Comparison of ENCODE assay signal across 9 mouse cellular contexts in genomic region chr7:16825785-16826184, GRCm38 (mm10). TPM values are rescaled to one million over a fixed set of nuclear protein-coding genes. Genes with fewer than 3 reads are reported as not detected.
A peak's percentile ranks its signal among the peaks of the same experiment; 100 is the strongest.
DNase-seq lines count a peak whose midpoint lies in the region; ATAC-seq lines count a peak whose summit lies in the region.
"Had no signal": no experiment of that assay in that cellular context is flagged by ENCODE, and none has a peak within 500 bp of the region (broad histone marks: within the 10 kb centered on the region; RNA-seq: fewer than 3 reads in every experiment).

No protein-coding gene starts in this region.

- H3K27me3 ChIP-seq in forebrain, embryonic 11.5 days (ENCODE audit: control insufficient read depth, insufficient read depth, low read length) = no peaks in the 10 kb centered on the region

- WGBS in forebrain, embryonic 11.5 days = 85% methylated on average over 10 of the region's 10 CpGs

- no peaks in the 10 kb centered on the region for H3K9me3 ChIP-seq in forebrain, embryonic 11.5 days (ENCODE audit: control insufficient read depth, low read length)

- DNase-seq in heart, adult 18-20 months = peak; percentile 63 to 64
- DNase-seq in heart, adult 8-10 months (ENCODE audit: low spot score) = no peak
- DNase-seq in 416B (ENCODE audit: low read depth) = peak; percentile 86
- DNase-seq in lung, postnatal 14 days = peak; percentile 60
- no peak for DNase-seq in urinary bladder, postnatal 36 days (ENCODE audit: low spot score in 2 of 2)
- no peak for DNase-seq in forebrain, embryonic 11.5 days (ENCODE audit: low spot score)
- DNase-seq in layer of hippocampus, adult 8-10 months (ENCODE audit: low spot score in 2 of 2) = no peak

- H3K4me2 ChIP-seq in forebrain, embryonic 11.5 days (ENCODE audit: low read depth, low read length, severe bottlenecking) = no peak overlapping the region

- H3K36me3 ChIP-seq in forebrain, embryonic 11.5 days (ENCODE audit: control insufficient read depth, insufficient read depth, low read length) = peaks cover 10% of the 10 kb centered on the region

- peak; percentile 89 for ATAC-seq in activated CD4-positive, CD25-positive, alpha-beta regulatory T cell, adult 4 months
- ATAC-seq in forebrain, embryonic 11.5 days (replicated peaks; ENCODE audit: low FRiP score) = no peak
- ATAC-seq: hindbrain, embryonic 16.5 days had no signal

- H3K4me3 ChIP-seq in forebrain, embryonic 11.5 days (ENCODE audit: low read depth, low read length) = no peak overlapping the region

- no peak overlapping the region for H3K9ac ChIP-seq in forebrain, embryonic 11.5 days (ENCODE audit: low read length)

- no peak overlapping the region for H3K27ac ChIP-seq in forebrain, embryonic 11.5 days (ENCODE audit: low read depth, low read length)

- peaks cover 3% of the 10 kb centered on the region; the same call in 1 of the 2 replicates for H3K4me1 ChIP-seq in forebrain, embryonic 11.5 days (replicated peaks; ENCODE audit: control insufficient read depth, insufficient read depth, low read length)

RNA-seq across cellular contexts. Expression of gene Fkrp, which starts 9.3 kb away (rescaled TPM):
- 10 to 100 TPM; 49.1 to 53.1 TPM for total RNA-seq in heart, adult 18-20 months (2021)
- total RNA-seq in heart, adult 8-10 months (2022) = 10 to 100 TPM; 47.3 to 56.4 (median 53.0) TPM
- polyA plus RNA-seq in activated CD4-positive, CD25-positive, alpha-beta regulatory T cell, adult 4 months (2017; shearing (Covaris generic)) = 1 to 10 TPM; 6.5 to 7.5 TPM
- 27.1 and 29.0 TPM in 2 replicates for polyA plus RNA-seq in forebrain, embryonic 11.5 days (2014; fragmentation: Nextera tagmentation; extraction: Ambion mirVana)
- 10 to 100 TPM; 45.2 to 50.7 (median 45.8) TPM for total RNA-seq in layer of hippocampus, adult 8-10 months (2022)

RNA-seq across cellular contexts. Expression of gene Strn4, which starts 10.1 kb away (rescaled TPM):
- 10 to 100 TPM; 50.3 to 60.0 TPM for total RNA-seq in heart, adult 18-20 months (2021)
- 10 to 100 TPM; 47.9 to 61.2 (median 49.1) TPM for total RNA-seq in heart, adult 8-10 months (2022)
- polyA plus RNA-seq in activated CD4-positive, CD25-positive, alpha-beta regulatory T cell, adult 4 months (2017; shearing (Covaris generic)) = 10 to 100 TPM; 23.0 to 23.1 TPM
- polyA plus RNA-seq in forebrain, embryonic 11.5 days (2014; fragmentation: Nextera tagmentation; extraction: Ambion mirVana) = 137 and 166 TPM in 2 replicates
- 100 to 1,000 TPM; 261 to 298 (median 279) TPM for total RNA-seq in layer of hippocampus, adult 8-10 months (2022)

RNA-seq across cellular contexts. Expression of gene Prkd2, which starts 16.9 kb away (rescaled TPM):
- total RNA-seq in heart, adult 18-20 months (2021) = 10 to 100 TPM; 19.7 to 22.2 TPM
- 10 to 100 TPM; 13.1 to 16.7 (median 14.8) TPM for total RNA-seq in heart, adult 8-10 months (2022)
- 10 to 100 TPM; 45.7 to 47.6 TPM for polyA plus RNA-seq in activated CD4-positive, CD25-positive, alpha-beta regulatory T cell, adult 4 months (2017; shearing (Covaris generic))
- polyA plus RNA-seq in forebrain, embryonic 11.5 days (2014; fragmentation: Nextera tagmentation; extraction: Ambion mirVana) = 11.0 and 11.6 TPM in 2 replicates
- total RNA-seq in layer of hippocampus, adult 8-10 months (2022) = 1 to 10 TPM; 5.6 to 7.8 (median 6.6) TPM

RNA-seq across cellular contexts. Expression of gene Slc1a5, which starts 44.6 kb away (rescaled TPM):
- total RNA-seq in heart, adult 18-20 months (2021) = 10 to 100 TPM; 13.0 to 26.3 TPM
- 10 to 100 TPM; 14.5 to 21.7 (median 17.7) TPM for total RNA-seq in heart, adult 8-10 months (2022)
- 100 to 1,000 TPM; 143 to 179 TPM for polyA plus RNA-seq in activated CD4-positive, CD25-positive, alpha-beta regulatory T cell, adult 4 months (2017; shearing (Covaris generic))
- polyA plus RNA-seq in forebrain, embryonic 11.5 days (2014; fragmentation: Nextera tagmentation; extraction: Ambion mirVana) = 33.9 and 34.1 TPM in 2 replicates
- 10 to 100 TPM in 1 of 4 experiments, 1 to 10 TPM in 3; 2.5 to 11.0 (median 5.5) TPM for total RNA-seq in layer of hippocampus, adult 8-10 months (2022)

RNA-seq across cellular contexts. Expression of gene Dact3, which starts 49.3 kb away (rescaled TPM):
- 1 to 10 TPM; 8.7 to 9.4 TPM for total RNA-seq in heart, adult 18-20 months (2021)
- 1 to 10 TPM; 8.0 to 9.5 (median 8.6) TPM for total RNA-seq in heart, adult 8-10 months (2022)
- polyA plus RNA-seq in activated CD4-positive, CD25-positive, alpha-beta regulatory T cell, adult 4 months (2017; shearing (Covaris generic)) = not detected
- polyA plus RNA-seq in forebrain, embryonic 11.5 days (2014; fragmentation: Nextera tagmentation; extraction: Ambion mirVana) = 4.8 and 7.0 TPM in 2 replicates
- 100 to 1,000 TPM; 142 to 151 (median 149) TPM for total RNA-seq in layer of hippocampus, adult 8-10 months (2022)

Comparison
In these comparisons a context has a peak if more than half of its experiments do, and no peak if none do; other contexts are left out.
1. DNase-seq: peak in heart, adult 18-20 months (2 of 2), 416B (single experiment) and lung, postnatal 14 days (single experiment); none in heart, adult 8-10 months (single experiment), urinary bladder, postnatal 36 days (0 of 2), forebrain, embryonic 11.5 days (single experiment) and layer of hippocampus, adult 8-10 months (0 of 2).
2. RNA of gene Strn4, which starts 10.1 kb away (total RNA-seq): 261 to 298 TPM in layer of hippocampus, adult 8-10 months; 50.3 to 60.0 TPM in heart, adult 18-20 months and 47.9 to 61.2 TPM in heart, adult 8-10 months; every median in the first group is over 4 times any median in the second.